Mouse (Mus musculus) hindbrain, embryonic 14.5 days (tissue): ENCODE measurements at regions not wholly inside any gene's neighbourhood (a gene's known extent, or its start where the extent isn't known, plus 50 kb on each side); places are given as distances from the start of the nearest gene placed in this dataset.
A peak's percentile ranks its signal among the peaks of the same experiment; 100 is the strongest.

Experiments used
- ATAC-seq: fragments of 200-750 bp; cut with Nextera tagmentation; 2 replicates; pipeline ENCODE4 v1.8.0; 2017; ENCODE audit warnings: moderate number of reproducible peaks, mild to moderate bottlenecking, moderate TSS enrichment, moderate library complexity; ENCODE audit not compliant: low FRiP score
- DNase-seq: peaks from one replicate; pipeline ENCODE4 v3.0.0-alpha.2; 2015; ENCODE audit warnings: low spot score
- H3K27ac ChIP-seq: fragments of 300-500 bp; sonication (generic); 2 replicates; pipeline ENCODE4 v1.5.1; 2014; ENCODE audit warnings: mild to moderate bottlenecking, moderate library complexity
- H3K27me3 ChIP-seq: fragments of 300-500 bp; sonication (generic); 2 replicates; pipeline ENCODE4 v1.6.1; 2014; ENCODE audit warnings: mild to moderate bottlenecking, low read length, mixed read lengths; ENCODE audit not compliant: control insufficient read depth, insufficient read depth
- H3K36me3 ChIP-seq: fragments of 300-500 bp; sonication (generic); replicated peaks from 2 replicates; pipeline ENCODE4 v1.6.1; 2014; ENCODE audit not compliant: control insufficient read depth, insufficient read depth
- H3K4me1 ChIP-seq: fragments of 300-500 bp; sonication (generic); replicated peaks from 2 replicates; pipeline ENCODE4 v1.6.1; 2014; ENCODE audit warnings: antibody characterized with exemption, low read length, mixed read lengths; ENCODE audit not compliant: control insufficient read depth, insufficient read depth
- H3K4me2 ChIP-seq: fragments of 300-500 bp; sonication (generic); replicated peaks from 2 replicates; pipeline ENCODE4 v1.6.1; 2014; ENCODE audit warnings: mild to moderate bottlenecking, moderate library complexity
- H3K4me3 ChIP-seq: fragments of 300-500 bp; sonication (generic); replicated peaks from 2 replicates; pipeline ENCODE4 v1.5.1; 2014; ENCODE audit warnings: mild to moderate bottlenecking, low read length
- H3K9ac ChIP-seq: fragments of 300-500 bp; sonication (generic); 2 replicates; pipeline ENCODE4 v1.6.1; 2014
- H3K9me3 ChIP-seq: fragments of 300-500 bp; sonication (generic); 2 replicates; pipeline ENCODE4 v1.6.1; 2016; ENCODE audit warnings: low read length; ENCODE audit not compliant: control insufficient read depth
- WGBS: fragments of 180-500 bp; shearing (Covaris S2); extraction: QIAGEN DNeasy Blood & Tissue Kit; methylation state at CpG from one replicate; pipeline ENCODE4 v1.1.7; 2014; 5-methylcytosine and 5-hydroxymethylcytosine counted together

GRCm38 (mm10) chr11:89247991-89248390, 54.1 kb downstream of the Nog start:
- H3K27me3 ChIP-seq: no peaks in the 10 kb centered on the region
- ATAC-seq: no peak
- H3K4me3 ChIP-seq: no peak overlapping the region
- no peaks in the 10 kb centered on the region for H3K9me3 ChIP-seq
- no peaks in the 10 kb centered on the region for H3K36me3 ChIP-seq
- no peak overlapping the region for H3K4me2 ChIP-seq
- no peak overlapping the region for H3K9ac ChIP-seq
- no peak overlapping the region for H3K27ac ChIP-seq
- DNase-seq: no peak
- H3K4me1 ChIP-seq: no peaks in the 10 kb centered on the region
- WGBS: 95% methylated on average over 2 of the region's 2 CpGs

- H3K4me3 ChIP-seq: no peak overlapping the region
- H3K4me2 ChIP-seq: no peak overlapping the region
- no peaks in the 10 kb centered on the region for H3K36me3 ChIP-seq
- no peaks in the 10 kb centered on the region for H3K27me3 ChIP-seq
- H3K9me3 ChIP-seq: no peaks in the 10 kb centered on the region
- H3K27ac ChIP-seq: no peak overlapping the region
- no peak overlapping the region for H3K9ac ChIP-seq
- H3K4me1 ChIP-seq: no peaks in the 10 kb centered on the region
- DNase-seq: peak; percentile 64
- 13% methylated on average over 3 of the region's 3 CpGs for WGBS
- ATAC-seq: no peak; the same call in 1 of the 2 replicates
Observed at GRCm38 (mm10) chr11:89243370-89243769, 58.8 kb downstream of the Nog start.

GRCm38 (mm10) chr11:89242130-89242529, 60.0 kb downstream of the Nog start:
- Histone ChIP-seq H3K27me3 (no peaks in the 10 kb centered on the region), H3K4me1 (no peaks in the 10 kb centered on the region), H3K36me3 (no peaks in the 10 kb centered on the region), H3K4me3 (no peak overlapping the region), H3K9ac (no peak overlapping the region), H3K9me3 (no peaks in the 10 kb centered on the region), H3K27ac (no peak overlapping the region), H3K4me2 (no peak overlapping the region)
- DNase-seq: no peak
- no peak for ATAC-seq
- 67% methylated on average over 2 of the region's 2 CpGs for WGBS

GRCm38 (mm10) chr11:89239891-89240290, 62.2 kb downstream of the Nog start:
- Histone ChIP-seq H3K27me3 (no peaks in the 10 kb centered on the region), H3K9me3 (no peaks in the 10 kb centered on the region)
- ATAC-seq: no peak

GRCm38 (mm10) chr11:89236904-89237303, 65.2 kb downstream of the Nog start:
- H3K9me3 ChIP-seq: no peaks in the 10 kb centered on the region
- no peaks in the 10 kb centered on the region for H3K36me3 ChIP-seq
- no peak overlapping the region for H3K4me2 ChIP-seq
- no peak overlapping the region for H3K9ac ChIP-seq
- no peaks in the 10 kb centered on the region for H3K4me1 ChIP-seq
- DNase-seq (no peak), ATAC-seq (no peak)
- no peaks in the 10 kb centered on the region for H3K27me3 ChIP-seq
- no peak overlapping the region for H3K27ac ChIP-seq
- no peak overlapping the region for H3K4me3 ChIP-seq
- WGBS: 91% methylated on average over 3 of the region's 3 CpGs

More at GRCm38 (mm10) chr11:89239891-89240290, 62.2 kb downstream of the Nog start:
- Histone ChIP-seq H3K4me1 (no peaks in the 10 kb centered on the region), H3K9ac (no peak overlapping the region), H3K4me2 (no peak overlapping the region), H3K36me3 (no peaks in the 10 kb centered on the region), H3K4me3 (no peak overlapping the region), H3K27ac (no peak overlapping the region)
- 70% methylated on average over 9 of the region's 9 CpGs for WGBS
- no peak for DNase-seq

GRCm38 (mm10) chr11:89232884-89233480, 69.2 kb downstream of the Nog start:
- WGBS: 59% methylated on average over 9 of the region's 9 CpGs
- no peak for ATAC-seq
- no peak for DNase-seq

GRCm38 (mm10) chr11:89229726-89230125, 72.4 kb downstream of the Nog start:
- no peak for ATAC-seq
- no peaks in the 10 kb centered on the region for H3K4me1 ChIP-seq
- no peak overlapping the region for H3K27ac ChIP-seq
- H3K9me3 ChIP-seq: no peaks in the 10 kb centered on the region
- WGBS: 67% methylated on average over 5 of the region's 5 CpGs
- H3K4me3 ChIP-seq: no peak overlapping the region
- no peak for DNase-seq
- H3K27me3 ChIP-seq: no peaks in the 10 kb centered on the region
- H3K4me2 ChIP-seq: no peak overlapping the region
- no peaks in the 10 kb centered on the region for H3K36me3 ChIP-seq
- no peak overlapping the region for H3K9ac ChIP-seq

More at GRCm38 (mm10) chr11:89232884-89233480, 69.2 kb downstream of the Nog start:
- Histone ChIP-seq H3K36me3 (no peaks in the 10 kb centered on the region), H3K4me1 (no peaks in the 10 kb centered on the region), H3K27me3 (no peaks in the 10 kb centered on the region), H3K27ac (no peak overlapping the region), H3K4me3 (no peak overlapping the region), H3K4me2 (no peak overlapping the region), H3K9me3 (no peaks in the 10 kb centered on the region), H3K9ac (no peak overlapping the region)

GRCm38 (mm10) chr11:89213204-89213603, 88.9 kb downstream of the Nog start:
- Histone ChIP-seq H3K27ac (no peak overlapping the region), H3K9me3 (peaks cover 4% of the 10 kb centered on the region; the same call in 1 of the 2 replicates), H3K9ac (no peak overlapping the region), H3K4me3 (no peak overlapping the region), H3K36me3 (no peaks in the 10 kb centered on the region), H3K4me2 (no peak overlapping the region), H3K27me3 (no peaks in the 10 kb centered on the region), H3K4me1 (no peaks in the 10 kb centered on the region; the same call in 1 of the 2 replicates)
- 94% methylated on average over 5 of the region's 5 CpGs for WGBS
- ATAC-seq (no peak), DNase-seq (no peak)

GRCm38 (mm10) chr11:89209531-89209950, 92.6 kb downstream of the Nog start:
- H3K4me1 ChIP-seq: no peaks in the 10 kb centered on the region; the same call in 1 of the 2 replicates
- H3K4me3 ChIP-seq: no peak overlapping the region
- H3K4me2 ChIP-seq: 0 out of 2 replicates have a peak overlapping the region, but pooled peaks have one; percentile 16
- no peak overlapping the region for H3K27ac ChIP-seq
- peak overlapping the region; percentile 24; the same call in 1 of the 2 replicates for H3K9ac ChIP-seq
- ATAC-seq (no peak), DNase-seq (no peak)
- H3K27me3 ChIP-seq: no peaks in the 10 kb centered on the region
- H3K36me3 ChIP-seq: no peaks in the 10 kb centered on the region
- H3K9me3 ChIP-seq: no peaks in the 10 kb centered on the region
- WGBS: 21% methylated on average over 11 of the region's 11 CpGs

GRCm38 (mm10) chr11:89209072-89209471, 93.1 kb downstream of the Nog start:
- Histone ChIP-seq H3K9ac (no peak overlapping the region), H3K9me3 (no peaks in the 10 kb centered on the region), H3K27ac (no peak overlapping the region), H3K4me1 (no peaks in the 10 kb centered on the region; the same call in 1 of the 2 replicates), H3K4me2 (no peak overlapping the region), H3K27me3 (no peaks in the 10 kb centered on the region), H3K36me3 (no peaks in the 10 kb centered on the region), H3K4me3 (no peak overlapping the region)
- 41% methylated on average over 6 of the region's 6 CpGs for WGBS
- no peak for ATAC-seq
- DNase-seq: no peak
